Mouse (Mus musculus) lung, postnatal 25 days (tissue): Measurements from ENCODE around the gene Mgat5.
A peak's percentile ranks its signal among the peaks of the same experiment; 100 is the strongest.

ENCODE experiments used
- DNase-seq: peaks from one replicate; pipeline ENCODE4 v3.0.0; 2022; ENCODE audit warnings: low spot score

Gene Mgat5

GRCm38 (mm10) chr1:127500219-127500618 lies 295.4 kb downstream of the Mgat5 start:
- DNase-seq, result peak; percentile 72

- no peak for DNase-seq
These were observed 295.9 kb downstream of the Mgat5 start for GRCm38 (mm10) chr1:127500701-127501100.

- no peak for DNase-seq
These were observed 302.3 kb downstream of the Mgat5 start for GRCm38 (mm10) chr1:127507042-127507650.

GRCm38 (mm10) chr1:127508067-127508739 lies 303.4 kb downstream of the Mgat5 start:
- DNase-seq, result no peak

GRCm38 (mm10) chr1:127508921-127509320 lies 304.1 kb downstream of the Mgat5 start:
- no peak for DNase-seq

GRCm38 (mm10) chr1:127511362-127511761 lies 306.5 kb downstream of the Mgat5 start:
- DNase-seq, result no peak

GRCm38 (mm10) chr1:127512709-127513108 lies 307.9 kb downstream of the Mgat5 start:
- DNase-seq, result peak; percentile 12

- no peak for DNase-seq
These were observed 308.3 kb downstream of the Mgat5 start for GRCm38 (mm10) chr1:127513140-127513539.

- DNase-seq, result no peak
These were observed 308.8 kb downstream of the Mgat5 start for GRCm38 (mm10) chr1:127513664-127514063.

- DNase-seq, result peak; percentile 43
These were observed 309.7 kb downstream of the Mgat5 start for GRCm38 (mm10) chr1:127514479-127514878.

- DNase-seq, result no peak
These were observed 310.1 kb downstream of the Mgat5 start for GRCm38 (mm10) chr1:127514888-127515287.

GRCm38 (mm10) chr1:127523364-127523763 lies 318.5 kb downstream of the Mgat5 start:
- DNase-seq, result no peak

- no peak for DNase-seq
These were observed 326.2 kb downstream of the Mgat5 start for GRCm38 (mm10) chr1:127530849-127531580.

- DNase-seq, result no peak
These were observed 326.9 kb downstream of the Mgat5 start for GRCm38 (mm10) chr1:127531723-127532122.

GRCm38 (mm10) chr1:127536448-127536847 lies 331.6 kb downstream of the Mgat5 start:
- DNase-seq, result no peak

- no peak for DNase-seq
These were observed 332.6 kb downstream of the Mgat5 start for GRCm38 (mm10) chr1:127537204-127538038.
